Mouse (Mus musculus) urinary bladder, adult 2 months (tissue): ENCODE data around the gene Tmeff1. TPM values are rescaled to one million over a fixed set of nuclear protein-coding genes. Genes with fewer than 3 reads are reported as not detected.

ENCODE experiments used
- DNase-seq: peaks from one replicate; pipeline ENCODE4 v3.0.0; 2022; ENCODE audit warnings: low spot score
- polyA plus RNA-seq: library from polyadenylated mRNA; depleted of rRNA; stranded (reverse); fragments of >200 nt; gene quantifications from 2 replicates; pipeline ENCODE4 v1.2.3, GENCODE M21; 2012

Tmeff1 gene
- polyA plus RNA-seq, 1 experiment = 22.8 TPM

- DNase-seq = no peak
These were observed 37.3 kb downstream of the Tmeff1 start for GRCm38 (mm10) chr4:48622246-48622645.

GRCm38 (mm10) chr4:48622946-48623345 lies 38.0 kb downstream of the Tmeff1 start:
- DNase-seq = no peak

GRCm38 (mm10) chr4:48624961-48625360 lies 40.0 kb downstream of the Tmeff1 start:
- no peak for DNase-seq

DNA sequence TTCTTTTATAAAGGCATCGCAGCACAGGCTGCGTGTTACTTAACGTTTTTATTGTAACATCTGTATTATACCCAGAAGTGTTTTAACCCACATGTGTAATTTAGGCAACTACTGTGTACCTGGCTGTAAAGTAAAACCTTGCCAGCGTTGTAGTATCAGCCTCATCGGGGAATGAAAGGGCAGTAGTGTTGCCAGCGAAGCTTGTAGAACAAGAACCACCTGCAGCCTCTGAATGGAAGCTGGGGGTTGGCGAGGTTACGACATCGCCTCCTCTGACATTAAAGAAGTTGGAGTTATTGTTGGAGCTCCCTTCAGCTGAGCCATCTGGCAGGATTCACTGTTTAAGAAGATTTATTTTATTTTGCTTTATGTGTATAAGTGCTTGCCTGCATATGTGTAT lies 40.9 kb downstream of the Tmeff1 start:
- no peak for DNase-seq

DNA sequence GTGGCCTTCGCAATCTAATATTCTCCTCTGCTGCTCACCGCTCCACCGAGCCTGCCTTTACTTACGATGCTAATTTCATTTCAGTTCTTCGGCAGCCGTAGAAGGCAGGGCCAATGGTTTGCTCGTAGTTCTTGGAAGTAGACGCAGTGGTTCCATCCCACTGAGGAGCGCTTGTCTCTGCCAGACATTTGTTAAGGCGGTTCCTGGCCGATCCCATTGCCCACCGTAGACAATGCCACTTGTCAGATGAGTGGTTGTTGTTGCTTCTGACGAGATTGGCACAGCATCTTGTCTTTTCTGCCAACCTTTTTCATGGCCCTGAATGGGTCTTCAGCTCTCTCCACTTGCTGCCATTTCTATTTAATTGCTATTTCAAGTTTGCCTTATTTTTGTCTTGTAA lies 44.5 kb downstream of the Tmeff1 start:
- DNase-seq = no peak

- DNase-seq = no peak
These were observed 48.6 kb downstream of the Tmeff1 start for GRCm38 (mm10) chr4:48633529-48633928.

GRCm38 (mm10) chr4:48634058-48634457 lies 49.1 kb downstream of the Tmeff1 start:
- DNase-seq = no peak

DNA sequence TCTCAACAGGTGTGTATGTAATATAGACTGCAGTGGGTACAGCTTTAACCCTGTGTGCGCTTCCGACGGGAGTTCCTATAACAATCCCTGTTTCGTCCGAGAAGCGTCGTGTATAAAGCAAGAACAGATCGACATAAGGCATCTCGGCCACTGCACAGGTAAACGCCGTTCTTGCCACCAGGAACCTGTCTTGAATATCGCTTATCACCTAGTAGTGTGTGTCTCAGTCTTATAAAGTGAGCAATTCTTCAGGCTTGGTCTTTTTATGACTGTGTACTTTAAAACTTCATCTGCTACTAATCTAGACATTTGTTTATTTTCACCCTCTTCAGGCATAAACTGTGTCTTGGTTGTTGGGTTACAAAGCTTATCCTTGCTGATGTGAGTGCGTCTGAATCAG lies 51.9 kb downstream of the Tmeff1 start:
- no peak for DNase-seq

- DNase-seq = no peak
These were observed 53.2 kb downstream of the Tmeff1 start for GRCm38 (mm10) chr4:48638132-48638531.

- DNase-seq = no peak
These were observed 54.5 kb downstream of the Tmeff1 start for GRCm38 (mm10) chr4:48639503-48639902.

- DNase-seq = no peak
These were observed 58.8 kb downstream of the Tmeff1 start for GRCm38 (mm10) chr4:48643801-48644200.

DNA sequence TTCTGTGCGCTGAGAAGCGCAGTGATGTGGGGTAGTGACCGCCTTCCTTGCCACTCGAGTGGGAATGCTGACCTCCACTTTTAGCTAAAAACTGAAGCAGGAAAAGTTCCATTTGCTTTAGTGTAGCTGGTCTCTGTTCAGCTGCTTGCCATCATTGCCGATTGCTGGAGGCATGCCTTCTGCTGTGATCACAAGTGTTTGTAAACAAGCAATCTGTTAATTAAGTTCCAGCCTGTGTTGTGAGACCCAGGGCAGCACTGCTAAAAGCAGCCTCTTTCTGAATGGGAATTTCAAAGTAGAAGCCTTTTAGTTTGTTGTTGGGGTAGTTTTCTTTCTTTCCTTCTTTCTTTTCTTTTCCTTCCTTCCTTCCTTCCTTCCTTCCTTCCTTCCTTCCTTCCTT lies 61.2 kb downstream of the Tmeff1 start:
- DNase-seq = no peak

GRCm38 (mm10) chr4:48650617-48651360 lies 65.8 kb downstream of the Tmeff1 start:
- no peak for DNase-seq

DNA sequence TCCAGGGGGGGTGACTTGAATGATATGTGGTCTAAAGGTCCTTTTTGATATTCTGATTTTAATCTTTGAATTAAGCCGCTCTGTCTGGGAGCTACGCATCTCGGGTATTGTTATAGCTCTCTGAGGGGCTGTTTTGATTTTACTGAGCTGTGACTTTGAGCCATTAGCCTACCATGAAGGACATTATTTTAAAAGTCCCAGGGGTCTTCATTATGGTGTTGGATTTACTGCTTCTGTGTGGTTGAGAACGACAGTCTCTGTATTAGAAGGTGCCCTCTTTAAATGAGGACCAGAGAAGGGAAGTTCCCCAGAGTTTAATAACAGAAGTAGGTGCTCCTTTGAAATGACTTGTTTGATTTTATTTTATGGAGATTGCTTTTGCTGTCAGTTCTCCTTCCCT lies 69.1 kb downstream of the Tmeff1 start:
- no peak for DNase-seq

- no peak for DNase-seq
These were observed 71.6 kb downstream of the Tmeff1 start for GRCm38 (mm10) chr4:48656530-48656929.

GRCm38 (mm10) chr4:48660144-48660543 lies 75.2 kb downstream of the Tmeff1 start:
- no peak for DNase-seq

DNA sequence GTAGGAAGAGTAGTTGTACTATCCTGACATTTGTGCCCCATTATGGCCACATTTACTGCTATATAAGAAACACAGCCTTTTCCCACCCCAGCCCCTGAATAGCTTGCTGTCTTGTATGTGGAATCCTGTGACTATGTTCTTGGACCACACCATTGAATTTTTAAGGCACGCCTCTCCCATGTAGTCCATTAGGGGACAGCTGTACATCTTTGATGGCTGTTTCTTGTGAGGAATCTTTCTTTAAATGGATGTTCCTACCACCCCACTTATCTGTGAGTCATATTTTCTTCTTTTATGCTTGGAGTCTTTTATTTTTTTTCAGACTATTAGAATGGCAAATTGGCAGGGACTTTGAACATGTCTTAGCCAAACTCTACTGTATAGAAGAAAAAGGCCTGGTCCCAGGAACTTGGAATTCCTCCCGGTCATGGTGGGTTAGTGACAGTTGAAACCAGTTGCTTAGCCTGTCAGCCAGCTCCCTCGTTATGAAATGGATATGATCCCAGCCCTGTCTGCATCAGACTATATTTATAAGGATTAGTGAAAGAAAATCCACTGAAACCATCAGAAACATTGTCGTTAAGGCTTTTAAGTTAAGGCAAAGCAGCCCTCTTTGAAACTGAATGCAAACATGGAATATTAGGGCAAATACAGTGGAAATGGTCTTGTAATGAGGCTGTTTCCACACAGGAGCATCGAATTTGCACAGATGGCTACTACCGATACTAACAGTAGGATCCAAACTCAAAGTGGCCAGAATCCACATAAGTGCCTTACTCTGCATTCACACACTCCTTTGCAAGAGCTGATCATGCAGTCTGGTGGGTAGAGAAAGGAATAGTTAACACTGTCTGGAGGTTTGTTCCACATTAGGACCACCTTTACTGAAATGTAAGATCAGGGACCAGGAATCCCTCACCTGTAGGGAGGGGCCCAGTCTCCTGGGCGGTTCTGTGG lies 75.9 kb downstream of the Tmeff1 start:
- DNase-seq = no peak

GRCm38 (mm10) chr4:48663271-48663670 lies 78.3 kb downstream of the Tmeff1 start, which contains the start of gene Cavin4:
Gene Cavin4, plus strand, starts transcription at chr4:48663514.
- DNase-seq = no peak

DNA sequence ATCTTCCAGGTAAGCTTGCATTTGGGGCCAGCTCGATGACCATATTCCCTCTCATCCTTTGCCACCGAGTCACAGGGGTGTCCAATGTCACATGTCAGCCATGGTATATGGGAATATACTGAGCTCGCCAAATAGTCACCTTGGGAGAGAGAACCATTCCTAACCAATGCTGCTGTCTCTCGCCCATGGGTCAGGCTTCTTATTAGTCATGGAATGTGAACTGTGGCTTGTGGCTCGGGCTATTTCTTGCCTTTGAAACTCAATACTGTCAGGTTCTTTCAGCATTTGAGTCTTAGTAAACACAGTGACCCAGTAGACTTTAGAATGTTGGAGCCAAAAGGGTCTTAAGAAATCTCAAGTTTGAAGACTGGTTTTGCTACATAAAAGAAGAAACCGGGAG lies 79.0 kb downstream of the Tmeff1 start:
- no peak for DNase-seq

DNA sequence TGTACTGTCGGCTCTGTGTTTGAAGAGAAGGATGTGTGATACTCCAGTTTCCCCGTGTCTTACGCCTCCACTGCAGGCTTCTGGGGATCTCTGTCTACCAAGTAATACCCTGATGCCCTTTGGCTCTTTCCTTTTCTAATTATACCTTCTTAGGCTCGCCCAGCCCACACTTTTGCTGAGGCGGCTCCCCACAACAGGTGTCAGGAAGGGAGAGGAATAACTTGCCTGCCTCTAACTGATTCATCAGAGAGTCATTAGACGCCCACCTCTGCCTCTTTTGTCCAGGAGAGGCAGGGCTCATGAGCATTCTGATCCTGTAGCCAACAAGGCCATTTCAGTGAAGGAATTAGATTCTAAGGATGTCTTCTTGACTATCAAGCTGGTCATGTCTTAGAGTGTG lies 82.3 kb downstream of the Tmeff1 start:
- DNase-seq = no peak

GRCm38 (mm10) chr4:48672915-48673314 lies 87.9 kb downstream of the Tmeff1 start:
- DNase-seq = no peak

GRCm38 (mm10) chr4:48674412-48674811 lies 89.4 kb downstream of the Tmeff1 start:
- DNase-seq = no peak
